In the genomic region with DNA sequence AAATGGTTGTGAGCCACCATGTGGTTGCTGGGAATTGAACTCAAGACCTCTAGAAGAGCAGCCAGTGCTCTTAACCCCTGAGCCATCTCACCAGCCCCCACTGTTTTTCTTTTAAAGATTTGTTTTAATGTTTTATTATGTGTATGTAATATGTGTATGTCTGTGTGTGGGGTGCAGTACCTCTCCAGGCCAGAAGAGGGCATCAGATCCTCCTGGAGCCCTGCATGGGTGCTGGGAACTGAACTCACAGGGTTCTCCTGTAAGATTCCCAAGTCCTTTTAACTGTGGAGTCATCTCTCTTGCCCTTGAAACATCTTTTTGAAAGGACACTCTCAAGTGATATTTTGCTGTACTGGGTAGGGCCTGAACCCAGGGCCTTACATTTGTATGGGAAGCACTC, we compare ENCODE assay signal across 21 mouse cellular contexts. TPM values are rescaled to one million over a fixed set of nuclear protein-coding genes. Genes with fewer than 3 reads are reported as not detected.
DNase-seq lines count a peak whose midpoint lies in the region; ATAC-seq and TF ChIP-seq lines count a peak whose summit lies in the region.
"Had no signal": no experiment of that assay in that cellular context is flagged by ENCODE, and none has a peak within 500 bp of the region (broad histone marks: within the 10 kb centered on the region; RNA-seq: fewer than 3 reads in every experiment).

No protein-coding gene starts in this region.

- H3K27ac ChIP-seq in gastrocnemius, adult 2 months: no peak overlapping the region
- no peak overlapping the region for H3K27ac ChIP-seq in liver, embryonic 14.5 days
- no peak overlapping the region for H3K27ac ChIP-seq in liver, embryonic 12.5 days
- H3K27ac ChIP-seq in embryonic facial prominence, embryonic 10.5 days (replicated peaks): no peak overlapping the region
- H3K27ac ChIP-seq: hindbrain, embryonic 13.5 days; limb, embryonic 13.5 days; midbrain, embryonic 12.5 days; neural tube, embryonic 15.5 days had no signal

- H3K9ac ChIP-seq in liver, embryonic 14.5 days (replicated peaks): no peak overlapping the region
- no peak overlapping the region for H3K9ac ChIP-seq in liver, embryonic 12.5 days
- H3K9ac ChIP-seq: hindbrain, embryonic 13.5 days; limb, embryonic 13.5 days; midbrain, embryonic 12.5 days; neural tube, embryonic 15.5 days had no signal

- H3K36me3 ChIP-seq in liver, embryonic 14.5 days (replicated peaks; ENCODE audit: control insufficient read depth, insufficient read depth, low read depth): no peaks in the 10 kb centered on the region
- H3K36me3 ChIP-seq in liver, embryonic 12.5 days: no peaks in the 10 kb centered on the region
- no peaks in the 10 kb centered on the region for H3K36me3 ChIP-seq in E14TG2a.4 (ENCODE audit: insufficient read depth, low read length)
- H3K36me3 ChIP-seq in embryonic facial prominence, embryonic 10.5 days (replicated peaks): no peaks in the 10 kb centered on the region
- H3K36me3 ChIP-seq: hindbrain, embryonic 13.5 days; limb, embryonic 13.5 days; midbrain, embryonic 12.5 days; neural tube, embryonic 15.5 days had no signal

- DNase-seq in gastrocnemius, adult 2 months: no peak
- no peak for DNase-seq in gastrocnemius, postnatal 36 days
- DNase-seq in liver, embryonic 14.5 days (ENCODE audit: low read depth in 3 of 3, low spot score in 3 of 3): no peak
- no peak for DNase-seq in brain, embryonic 14.5 days (ENCODE audit: low read depth)
- no peak for DNase-seq in embryonic facial prominence, embryonic 10.5 days (ENCODE audit: low spot score)
- no peak for DNase-seq in embryo, embryonic 10 days (ENCODE audit: low spot score)
- DNase-seq: adrenal gland, adult 2 months; cerebellum, adult 18-20 months; gastrocnemius, postnatal 10 days; kidney, adult 11 months; kidney, postnatal 10 days; layer of hippocampus, adult 9-11 months; lung, adult 18-20 months; retina, postnatal 1 day had no signal

- no peak for TF ChIP-seq EP300 in liver, embryonic 14.5 days (IDR thresholded peaks at IDR 0.05; ENCODE audit: low read depth)

- no peaks in the 10 kb centered on the region for H3K4me1 ChIP-seq in liver, embryonic 14.5 days (replicated peaks; ENCODE audit: control insufficient read depth in 2 of 2, insufficient read depth in 2 of 2, low read length in 1 of 2)
- 0 out of 2 replicates have a peak, but pooled peaks cover 8% of the 10 kb centered on the region for H3K4me1 ChIP-seq in liver, embryonic 12.5 days
- peaks cover 24% of the 10 kb centered on the region for H3K4me1 ChIP-seq in E14TG2a.4 (replicated peaks; ENCODE audit: low read depth, low read length)
- H3K4me1 ChIP-seq in embryonic facial prominence, embryonic 10.5 days: peaks cover 27% of the 10 kb centered on the region

- TF ChIP-seq CTCF in gastrocnemius, adult 2 months (IDR thresholded peaks at IDR 0.05): peak; percentile 39
- peak; percentile 40 for TF ChIP-seq CTCF in liver, embryonic 14.5 days (IDR thresholded peaks at IDR 0.05; ENCODE audit: low read depth)
- peak; percentile 97 for TF ChIP-seq CTCF in E14TG2a.4 (conservative IDR thresholded peaks at IDR 0.05; ENCODE audit: low read length)
- peak; percentile 14; the same call in 1 of the 2 replicates for TF ChIP-seq CTCF in brain, embryonic 14.5 days (IDR thresholded peaks at IDR 0.05; ENCODE audit: borderline replicate concordance, extremely low read depth, insufficient read depth, insufficient read length)

- H3K9me3 ChIP-seq in liver, embryonic 14.5 days (ENCODE audit: control insufficient read depth, low read length): no peaks in the 10 kb centered on the region
- H3K9me3 ChIP-seq in liver, embryonic 12.5 days (replicated peaks): no peaks in the 10 kb centered on the region; the same call in 1 of the 2 replicates
- no peaks in the 10 kb centered on the region for H3K9me3 ChIP-seq in E14TG2a.4 (ENCODE audit: low read length)
- peaks cover 5% of the 10 kb centered on the region; the same call in 1 of the 2 replicates for H3K9me3 ChIP-seq in embryonic facial prominence, embryonic 10.5 days
- H3K9me3 ChIP-seq: hindbrain, embryonic 13.5 days; limb, embryonic 13.5 days; neural tube, embryonic 15.5 days had no signal

- H3K27me3 ChIP-seq in liver, embryonic 14.5 days (ENCODE audit: control insufficient read depth, insufficient read depth, low read length): no peaks in the 10 kb centered on the region; the same call in 1 of the 2 replicates
- peaks cover 19% of the 10 kb centered on the region for H3K27me3 ChIP-seq in liver, embryonic 12.5 days (replicated peaks)
- no peaks in the 10 kb centered on the region for H3K27me3 ChIP-seq in E14TG2a.4 (ENCODE audit: insufficient read depth, low read length)
- peaks cover 11% of the 10 kb centered on the region for H3K27me3 ChIP-seq in embryonic facial prominence, embryonic 10.5 days (replicated peaks; ENCODE audit: low read depth, poor library complexity, severe bottlenecking)
- H3K27me3 ChIP-seq: limb, embryonic 13.5 days had no signal

- no peak overlapping the region for H3K4me2 ChIP-seq in liver, embryonic 14.5 days (ENCODE audit: low read depth)
- H3K4me2 ChIP-seq in liver, embryonic 12.5 days: no peak overlapping the region
- H3K4me2 ChIP-seq: hindbrain, embryonic 13.5 days; limb, embryonic 13.5 days; midbrain, embryonic 12.5 days; neural tube, embryonic 15.5 days had no signal

- TF ChIP-seq POLR2A in brain, embryonic 14.5 days (IDR thresholded peaks at IDR 0.05; ENCODE audit: borderline replicate concordance, extremely low read depth, insufficient read depth, insufficient read length, poor library complexity, severe bottlenecking): no peak

- no peak for ATAC-seq in liver, embryonic 14.5 days (ENCODE audit: insufficient read depth)
- no peak for ATAC-seq in liver, embryonic 12.5 days

- intact Hi-C loops in gastrocnemius, adult 2 months (cut with DNase I): loop anchor here (10.0 kb wide), 1 partner anchor 155 kb away; no protein-coding TSS in a partner anchor
- intact Hi-C loops in gastrocnemius, postnatal 36 days (cut with DNase I): no loop called here

- no peak overlapping the region for H3K4me3 ChIP-seq in gastrocnemius, adult 2 months
- H3K4me3 ChIP-seq in liver, embryonic 14.5 days (ENCODE audit: insufficient read depth in 1 of 2, low read depth in 2 of 2, low read length in 2 of 2): no peak overlapping the region
- H3K4me3 ChIP-seq in liver, embryonic 12.5 days: no peak overlapping the region
- H3K4me3 ChIP-seq in E14TG2a.4 (replicated peaks; ENCODE audit: low read length): no peak overlapping the region
- H3K4me3 ChIP-seq in embryonic facial prominence, embryonic 10.5 days: no peak overlapping the region
- H3K4me3 ChIP-seq: hindbrain, embryonic 13.5 days; limb, embryonic 13.5 days; midbrain, embryonic 12.5 days; myocyte; neural tube, embryonic 15.5 days had no signal

RNA-seq across cellular contexts. Expression of gene Etv4, which starts 34.7 kb away (rescaled TPM):
- total RNA-seq in gastrocnemius, adult 2 months (2021): 1 to 10 TPM; 2.7 to 3.1 TPM
- total RNA-seq in gastrocnemius, postnatal 36 days (2021): 1 to 10 TPM; 4.9 to 5.1 TPM
- polyA plus RNA-seq in liver, embryonic 14.5 days (2012; rRNA removed): 0.29 TPM in 2 replicates
- polyA plus RNA-seq in liver, embryonic 14.5 days (2014; fragmentation: Nextera tagmentation; extraction: Ambion mirVana): 0.20 and 0.30 TPM in 2 replicates
- polyA plus RNA-seq in liver, embryonic 12.5 days (2016; fragmentation: Nextera tagmentation; extraction: Ambion mirVana): 1.4 and 2.0 TPM in 2 replicates
- 7.3 and 10.4 TPM in 2 replicates for polyA plus RNA-seq in brain, embryonic 14.5 days (2012; rRNA removed)
- polyA plus RNA-seq in embryonic facial prominence, embryonic 10.5 days (2016; fragmentation: Nextera tagmentation; extraction: Ambion mirVana): 15.9 and 18.9 TPM in 2 replicates

Comparison
In these comparisons a context has a peak if more than half of its experiments do, and no peak if none do; other contexts are left out.
1. CTCF ChIP-seq: peak in every context shown above with its lines; median percentile 97 in E14TG2a.4; 40 in liver, embryonic 14.5 days; 39 in gastrocnemius, adult 2 months; 14 in brain, embryonic 14.5 days.